Mouse (Mus musculus): ENCODE data around the gene Gm17349.
"Not testable (repeated sequence)": the region's sequence is repeated elsewhere in the genome, so short reads cannot be mapped to it uniquely, and the experiment has no call there.

DNA sequence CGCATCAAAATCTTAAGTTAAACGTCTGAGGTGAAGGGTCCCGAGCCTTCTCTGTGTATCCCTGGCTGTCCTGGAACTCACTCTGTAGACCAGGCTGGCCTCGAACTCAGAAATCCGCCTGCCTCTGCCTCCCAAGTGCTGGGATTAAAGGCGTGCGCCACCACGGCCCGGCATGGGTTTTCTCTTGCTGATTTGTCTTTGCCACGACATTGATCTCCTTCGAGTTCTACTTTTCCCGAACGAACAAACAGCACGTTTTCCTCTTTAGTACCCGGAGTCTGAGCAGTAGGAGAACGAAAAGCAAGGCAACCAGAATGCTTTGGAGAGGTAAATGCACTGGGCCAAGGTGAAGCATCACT is 3.7 kb downstream of the Gm17349 start:
- TF ChIP-seq USF1 (IDR thresholded peaks at IDR 0.05; ENCODE audit: low read depth); CTCF (IDR thresholded peaks at IDR 0.05; ENCODE audit: control insufficient read depth, insufficient read depth, insufficient read length); MAX (IDR thresholded peaks at IDR 0.05); FOSL1 (IDR thresholded peaks at IDR 0.05; ENCODE audit: insufficient read depth, low read length, poor library complexity, severe bottlenecking): not testable (repeated sequence)
